Mouse (Mus musculus) neural tube, embryonic 10.5 days (tissue): Measurements from ENCODE around the gene Chrm2.

ENCODE experiments used
- DNase-seq: peaks from one replicate; pipeline ENCODE4 v3.0.0-alpha.2; 2017; ENCODE audit warnings: low spot score; ENCODE audit errors: extremely low spot score

The Chrm2 gene

DNA sequence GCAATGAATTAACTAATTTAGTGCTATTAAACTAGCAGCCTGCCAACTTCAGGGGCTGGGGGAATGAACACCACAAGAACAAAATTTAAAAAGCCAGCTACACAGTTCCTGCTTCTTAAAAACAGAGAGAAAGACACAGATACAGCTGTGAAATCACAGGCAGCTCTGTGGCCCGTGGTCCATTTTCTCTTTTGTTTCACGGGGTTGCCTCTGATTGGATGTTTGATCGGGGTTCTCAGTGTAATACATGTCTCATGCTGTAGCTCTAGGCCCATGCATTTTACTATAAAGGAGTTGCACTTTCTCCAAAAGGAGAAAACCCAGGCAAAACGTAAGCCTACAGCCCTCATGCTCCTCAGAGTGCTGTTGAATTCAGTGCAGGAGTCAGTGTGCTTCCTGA lies 128.6 kb downstream of the Chrm2 start:
- DNase-seq, result no peak

DNA sequence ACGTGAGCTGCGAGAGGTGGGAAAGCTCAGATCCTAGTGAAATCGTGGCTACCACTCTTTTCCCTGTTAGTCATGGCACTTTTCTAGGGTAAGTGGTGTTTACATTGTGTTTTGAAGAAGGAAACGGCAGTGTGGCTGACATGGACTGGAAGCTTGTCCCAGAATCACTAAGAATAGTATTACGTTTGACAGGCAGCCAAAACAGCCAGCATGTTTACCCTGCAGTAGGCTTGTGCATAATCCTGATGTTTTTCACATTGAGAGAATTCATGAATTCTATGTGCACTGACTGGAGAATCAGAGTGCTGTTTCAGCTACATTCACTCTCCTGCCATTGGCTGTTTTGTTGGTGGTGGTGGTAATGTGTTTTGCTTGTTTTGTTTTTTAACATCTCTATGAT lies 129.4 kb downstream of the Chrm2 start:
- no peak for DNase-seq

DNA sequence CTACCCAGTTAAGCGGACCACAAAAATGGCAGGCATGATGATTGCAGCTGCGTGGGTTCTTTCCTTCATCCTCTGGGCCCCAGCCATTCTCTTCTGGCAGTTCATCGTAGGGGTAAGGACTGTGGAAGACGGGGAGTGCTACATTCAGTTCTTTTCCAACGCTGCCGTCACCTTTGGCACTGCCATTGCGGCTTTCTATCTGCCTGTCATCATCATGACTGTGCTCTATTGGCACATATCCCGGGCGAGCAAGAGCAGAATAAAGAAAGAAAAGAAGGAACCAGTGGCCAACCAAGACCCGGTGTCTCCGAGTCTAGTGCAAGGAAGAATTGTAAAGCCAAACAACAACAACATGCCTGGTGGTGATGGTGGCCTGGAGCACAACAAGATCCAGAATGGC lies 135.7 kb downstream of the Chrm2 start:
- DNase-seq, result no peak

DNA sequence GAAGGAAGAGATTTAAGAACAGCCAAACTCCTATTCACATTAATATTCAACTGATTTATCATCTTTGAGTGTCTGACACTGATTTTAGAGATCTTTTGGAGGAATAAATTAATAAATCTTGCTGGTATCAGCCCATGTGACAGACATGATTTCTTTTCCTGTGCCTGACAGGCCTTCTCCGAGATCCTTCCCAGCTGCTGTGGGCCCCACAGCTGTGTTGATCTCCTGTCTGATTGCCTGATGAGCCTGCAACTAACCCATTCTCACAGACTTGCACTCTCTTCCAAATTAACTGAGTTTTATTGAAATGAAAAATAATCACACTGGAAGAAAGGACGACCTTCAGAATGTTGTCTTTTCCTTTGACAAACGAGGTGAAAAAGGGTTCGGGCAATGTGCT lies 140.6 kb downstream of the Chrm2 start:
- no peak for DNase-seq

DNA sequence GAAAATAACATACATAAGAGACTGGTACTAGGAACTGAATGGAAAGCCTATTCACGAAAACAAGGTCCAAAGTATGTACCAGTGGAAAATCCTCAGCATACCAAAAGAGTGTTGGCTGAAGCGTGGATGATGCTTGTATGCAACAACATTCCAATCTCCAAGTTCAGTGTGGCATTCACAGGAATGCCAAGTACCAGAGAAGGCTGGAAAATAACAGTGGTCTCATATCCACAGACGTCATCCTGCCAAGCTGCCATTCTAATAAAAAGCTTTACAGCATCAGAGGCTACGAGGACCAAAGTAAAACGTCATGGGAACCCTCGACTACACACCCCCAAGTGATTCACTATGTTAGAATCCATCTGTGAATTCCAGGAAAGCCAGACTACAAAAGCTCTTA lies 153.4 kb downstream of the Chrm2 start:
- no peak for DNase-seq

DNA sequence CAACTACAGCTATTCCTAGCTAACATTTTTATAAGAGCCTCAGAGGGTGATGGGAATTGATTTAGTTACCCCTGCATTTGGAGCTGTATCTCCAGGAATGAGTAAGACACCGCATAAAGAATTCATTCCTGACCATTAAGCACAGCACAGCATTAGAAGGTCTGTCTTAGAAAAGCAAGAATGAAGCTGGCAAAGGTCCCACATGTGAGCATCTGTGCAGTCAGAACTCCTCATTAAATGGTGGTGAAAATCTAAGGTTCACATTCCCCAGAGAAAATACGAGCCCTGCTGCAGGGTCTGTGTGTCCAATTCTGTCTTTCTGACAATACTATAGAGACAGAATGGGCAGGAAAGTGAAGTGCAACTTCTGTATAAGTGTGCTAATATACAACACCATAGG lies 179.0 kb downstream of the Chrm2 start:
- DNase-seq, result no peak
